Mouse (Mus musculus) gastrocnemius, adult 2 months (tissue): ENCODE measurements around the gene Mum1. TPM values are rescaled to one million over a fixed set of nuclear protein-coding genes. Genes with fewer than 3 reads are reported as not detected.
A peak's percentile ranks its signal among the peaks of the same experiment; 100 is the strongest.
"Not testable (repeated sequence)": the region's sequence is repeated elsewhere in the genome, so short reads cannot be mapped to it uniquely, and the experiment has no call there.

ENCODE experiments used
- DNase-seq: peaks from one replicate; pipeline ENCODE4 v3.0.0; 2022
- H3K27ac ChIP-seq: fragments of 200-600 bp; 2 replicates; pipeline ENCODE4 v1.8.1; 2022; ENCODE audit warnings: mild to moderate bottlenecking
- H3K4me3 ChIP-seq: fragments of 200-600 bp; 2 replicates; pipeline ENCODE4 v1.8.1; 2022; ENCODE audit warnings: mild to moderate bottlenecking, moderate library complexity
- CTCF ChIP-seq: fragments of 200-600 bp; IDR thresholded peaks from 2 replicates; pipeline ENCODE4 v1.8.1; 2022; ENCODE audit warnings: antibody characterized with exemption, mild to moderate bottlenecking, moderate library complexity
- intact Hi-C: fragments of 180-260 bp; cut with DNase I; formaldehyde crosslinking; loops from one replicate; pipeline ENCODE4 v1.15.1; 2025
- total RNA-seq, 2 experiments: library from RNA; stranded (reverse); gene quantifications; 2 replicates each; pipeline ENCODE4 v1.2.3; 2021

Mum1 gene
- total RNA-seq, 2 experiments from 2014 or later, result 12.2 to 19.2 TPM

- Histone ChIP-seq H3K27ac (no peak overlapping the region), H3K4me3 (no peak overlapping the region)
- intact Hi-C loops, result no loop called here
- no peak for DNase-seq
- no peak for TF ChIP-seq CTCF
These were observed 32.3 kb upstream of the Mum1 start for GRCm38 (mm10) chr10:80193976-80194375.

GRCm38 (mm10) chr10:80194441-80194840 is 31.8 kb upstream of the Mum1 start:
- no peak for TF ChIP-seq CTCF
- H3K27ac ChIP-seq, result no peak overlapping the region
- DNase-seq, result no peak

GRCm38 (mm10) chr10:80196167-80196566 is 30.1 kb upstream of the Mum1 start:
- DNase-seq, result no peak
- intact Hi-C loops, result no loop called here
- H3K4me3 ChIP-seq, result no peak overlapping the region
- TF ChIP-seq CTCF, result no peak
- no peak overlapping the region for H3K27ac ChIP-seq

More at GRCm38 (mm10) chr10:80194441-80194840, 31.8 kb upstream of the Mum1 start:
- no peak overlapping the region for H3K4me3 ChIP-seq
- intact Hi-C loops, result no loop called here

GRCm38 (mm10) chr10:80196778-80197581 is 29.3 kb upstream of the Mum1 start:
- Histone ChIP-seq H3K27ac (no peak overlapping the region), H3K4me3 (no peak overlapping the region)
- no peak for DNase-seq
- TF ChIP-seq CTCF, result no peak
- intact Hi-C loops, result no loop called here

- peak; percentile 99 for TF ChIP-seq CTCF
- peak; percentile 85 for DNase-seq
- intact Hi-C loops, result loop anchor here (1.0 to 2.0 kb wide), 3 partner anchors 24 to 46 kb away; partner anchors contain the start of gene Mum1
- Histone ChIP-seq H3K4me3 (no peak overlapping the region), H3K27ac (no peak overlapping the region)
These were observed 26.7 kb upstream of the Mum1 start for GRCm38 (mm10) chr10:80199440-80200008.

DNA sequence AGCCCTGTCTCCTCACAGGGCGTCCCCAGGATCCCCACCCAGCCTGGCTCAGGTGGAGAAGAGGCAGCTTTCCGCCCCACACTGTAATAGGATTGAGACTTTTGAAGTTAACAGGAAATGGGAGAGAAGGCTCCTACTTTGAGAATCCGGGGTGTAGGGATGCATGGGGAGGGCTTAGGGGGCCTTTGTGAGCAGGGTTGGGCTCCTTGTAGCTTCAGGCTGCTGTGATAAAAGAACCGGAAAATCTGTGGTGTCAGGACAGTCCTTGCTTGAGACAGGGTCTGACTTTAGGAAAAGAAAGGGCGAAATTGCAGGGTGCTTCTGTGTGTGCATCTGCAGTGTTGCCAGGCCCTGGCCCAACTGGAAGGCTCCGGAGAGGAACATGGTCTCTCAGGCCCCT is 25.7 kb upstream of the Mum1 start:
- no peak for DNase-seq
- intact Hi-C loops, result no loop called here
- Histone ChIP-seq H3K4me3 (no peak overlapping the region), H3K27ac (no peak overlapping the region)
- no peak for TF ChIP-seq CTCF

- Histone ChIP-seq H3K27ac (no peak overlapping the region), H3K4me3 (no peak overlapping the region)
- intact Hi-C loops, result no loop called here
- DNase-seq, result no peak
- no peak for TF ChIP-seq CTCF
These were observed 22.2 kb upstream of the Mum1 start for GRCm38 (mm10) chr10:80204055-80204454.

GRCm38 (mm10) chr10:80207201-80207600 is 19.0 kb upstream of the Mum1 start:
- no peak for DNase-seq
- Histone ChIP-seq H3K27ac (no peak overlapping the region), H3K4me3 (no peak overlapping the region)
- intact Hi-C loops, result no loop called here
- TF ChIP-seq CTCF, result no peak

DNA sequence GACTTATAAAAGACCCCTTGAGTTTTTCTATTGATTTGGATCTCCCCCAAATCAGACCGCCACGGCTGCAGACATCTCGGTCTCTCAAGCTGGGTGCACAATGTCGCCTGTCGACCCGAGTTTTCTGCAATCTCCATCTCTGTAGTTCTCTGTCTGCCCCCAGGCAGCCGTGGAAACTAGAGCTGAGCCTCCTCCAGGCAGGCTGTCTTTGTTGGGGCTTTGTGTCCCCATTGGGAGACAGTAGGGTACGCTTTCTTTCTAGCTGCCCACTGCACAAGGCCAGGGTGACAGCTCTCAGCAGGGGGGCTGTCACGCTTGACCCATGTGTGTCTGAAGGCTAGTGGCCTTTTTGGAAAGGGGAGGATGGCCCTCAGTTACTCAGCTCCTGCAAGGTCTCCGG is 18.6 kb upstream of the Mum1 start:
- intact Hi-C loops, result no loop called here
- Histone ChIP-seq H3K27ac (no peak overlapping the region), H3K4me3 (no peak overlapping the region)
- no peak for DNase-seq
- TF ChIP-seq CTCF, result no peak

DNA sequence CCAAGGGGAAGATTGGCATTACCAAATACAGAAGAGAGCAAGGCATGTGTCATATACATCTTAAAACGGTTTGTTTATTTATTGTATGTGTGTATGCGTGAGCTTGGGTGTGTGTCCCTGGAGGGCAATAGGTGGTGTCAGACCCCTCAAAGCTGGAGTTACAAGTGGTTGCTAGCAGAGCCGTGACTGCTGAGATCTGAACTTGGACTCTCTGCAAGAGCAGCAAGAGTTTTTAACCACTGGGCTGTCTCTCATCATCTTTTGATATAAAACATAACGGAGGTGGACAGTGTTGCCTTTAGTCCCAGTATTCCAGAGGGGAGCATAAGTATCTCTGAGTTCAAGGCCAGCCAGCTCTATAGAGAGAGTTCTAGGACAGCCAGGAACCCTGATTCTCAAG is 18.0 kb upstream of the Mum1 start:
- intact Hi-C loops, result no loop called here
- H3K27ac ChIP-seq, result no peak overlapping the region

DNA sequence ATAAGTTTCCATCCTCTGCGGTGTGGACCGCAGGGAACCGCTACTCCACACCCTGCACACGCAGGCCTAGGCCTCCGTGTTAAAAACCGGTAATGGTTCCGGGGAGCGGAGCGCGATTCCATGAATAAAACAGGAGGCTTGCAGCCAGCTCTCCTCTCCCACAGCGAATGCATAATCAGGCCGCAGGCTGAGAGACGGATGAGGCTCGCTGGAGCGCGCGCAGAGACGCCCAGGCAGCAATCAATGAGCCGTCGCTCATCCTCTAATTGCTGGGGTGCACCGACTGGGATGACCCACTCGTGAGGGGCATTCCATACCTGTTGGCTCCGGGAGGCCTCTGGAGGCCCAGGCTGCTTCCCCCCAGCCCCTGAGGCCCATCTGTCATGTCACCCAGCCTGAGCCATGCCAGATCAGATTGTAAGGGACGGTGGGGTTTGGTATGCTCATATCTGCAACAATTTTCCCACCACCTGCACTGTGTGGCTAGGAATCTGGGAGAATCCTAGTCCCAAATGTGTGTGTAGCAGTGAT is 17.3 kb upstream of the Mum1 start:
- no peak for DNase-seq
- TF ChIP-seq CTCF, result no peak
- intact Hi-C loops, result no loop called here

More for the DNA sequence above, 18.0 kb upstream of the Mum1 start:
- TF ChIP-seq CTCF, result no peak
- H3K4me3 ChIP-seq, result no peak overlapping the region
- no peak for DNase-seq

DNA sequence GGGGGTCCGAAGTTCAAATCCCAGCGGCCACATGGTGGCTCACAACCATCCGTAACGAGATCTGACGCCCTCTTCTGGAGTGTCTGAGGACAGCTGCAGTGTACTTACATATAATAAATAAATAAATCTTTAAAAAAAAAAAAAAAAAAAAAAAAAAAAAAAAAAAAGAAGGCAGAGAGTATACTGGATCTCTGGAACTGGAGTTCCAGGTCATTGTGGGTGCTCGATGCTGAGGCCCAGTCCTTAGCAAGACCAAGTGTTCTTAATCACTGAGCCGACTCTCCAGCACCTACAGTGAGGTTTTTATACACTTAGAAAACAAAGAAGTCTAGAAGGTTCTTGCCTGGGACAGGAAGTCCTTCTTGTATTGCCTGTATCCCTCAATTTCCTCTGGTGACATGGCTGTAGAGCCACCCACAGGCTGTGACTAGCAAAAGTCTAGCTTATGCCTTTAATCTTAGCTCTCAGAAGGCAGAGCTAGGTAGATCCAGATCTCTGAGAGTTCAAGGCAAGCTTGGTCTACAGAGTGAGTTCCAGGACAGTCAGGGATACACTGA is 14.6 kb upstream of the Mum1 start:
- H3K4me3 ChIP-seq, intact Hi-C loops, DNase-seq, H3K27ac ChIP-seq: not testable (repeated sequence)

More for the DNA sequence above, 17.3 kb upstream of the Mum1 start:
- H3K4me3 ChIP-seq, result no peak overlapping the region
- no peak overlapping the region for H3K27ac ChIP-seq
